Mouse (Mus musculus) layer of hippocampus, adult 9-10 months (tissue): Measurements from ENCODE around the gene Pear1.
A peak's percentile ranks its signal among the peaks of the same experiment; 100 is the strongest.
"Not testable (repeated sequence)": the region's sequence is repeated elsewhere in the genome, so short reads cannot be mapped to it uniquely, and the experiment has no call there.

ENCODE experiments used
- DNase-seq: peaks from one replicate; pipeline ENCODE4 v3.0.0; 2022; ENCODE audit warnings: low spot score

Pear1 gene

DNA sequence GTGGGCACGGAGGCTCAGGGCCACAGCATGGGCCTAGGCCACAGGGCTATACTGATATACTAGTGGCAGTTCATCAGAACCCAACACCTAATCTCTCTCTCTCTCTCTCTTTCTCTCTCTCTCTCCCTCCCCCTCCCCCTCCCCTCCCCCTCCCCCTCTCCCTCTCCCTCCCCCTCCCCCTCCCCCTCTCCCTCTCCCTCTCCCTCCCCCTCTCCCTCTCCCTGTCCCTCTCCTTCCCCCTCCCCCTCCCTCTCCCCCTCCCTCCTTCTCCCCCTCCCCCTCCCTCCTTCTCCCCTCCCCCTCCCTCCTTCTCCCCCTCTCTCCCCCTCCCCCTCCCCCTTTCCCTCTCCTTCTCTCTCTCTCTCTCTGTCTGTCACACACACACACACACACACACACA, at the start of gene Pear1:
Gene Pear1, minus strand, starts transcription at position 101 of the 400 bp plus-strand sequence.
- not testable (repeated sequence) for DNase-seq

DNA sequence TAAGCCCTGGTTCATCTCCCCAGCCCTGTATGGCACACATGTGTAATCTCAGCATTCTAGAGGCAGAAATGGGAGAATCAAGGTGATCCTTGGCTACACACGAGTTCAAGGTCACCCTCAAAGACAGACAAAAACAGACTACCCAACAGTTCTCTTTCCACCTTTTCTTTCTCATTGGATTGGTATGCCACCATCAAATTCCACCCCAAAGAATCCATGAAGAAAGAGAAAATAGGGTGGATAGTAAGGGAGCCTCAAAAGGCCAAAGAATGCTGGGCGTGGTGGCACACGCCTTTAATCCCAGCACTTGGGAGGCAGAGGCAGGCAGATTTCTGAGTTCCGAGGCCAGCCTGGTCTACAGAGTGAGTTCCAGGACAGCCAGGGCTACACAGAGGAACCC, 40.0 kb upstream of the Pear1 start:
- not testable (repeated sequence) for DNase-seq

GRCm38 (mm10) chr3:87859813-87860212, 35.7 kb upstream of the Pear1 start:
- DNase-seq = peak; percentile 45

DNA sequence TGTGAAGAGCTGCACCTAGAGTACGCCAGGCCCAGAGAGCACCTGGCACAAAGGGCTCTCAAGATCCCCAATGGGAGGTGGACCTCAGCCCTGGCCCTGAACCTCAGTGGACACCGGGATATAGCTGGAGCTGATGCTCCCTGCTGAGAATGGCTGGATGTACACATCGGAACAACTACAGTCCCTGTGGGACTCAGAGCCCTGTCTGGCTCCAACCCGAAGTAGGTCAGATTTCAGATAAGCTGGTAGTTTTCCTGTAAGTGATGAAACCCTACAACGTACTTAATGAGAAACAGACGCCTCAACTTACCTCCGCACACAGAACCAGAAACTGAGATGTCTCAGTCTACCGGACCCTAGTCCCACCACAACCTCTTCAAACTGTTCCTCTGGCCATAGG, 33.6 kb upstream of the Pear1 start:
- DNase-seq = no peak

DNA sequence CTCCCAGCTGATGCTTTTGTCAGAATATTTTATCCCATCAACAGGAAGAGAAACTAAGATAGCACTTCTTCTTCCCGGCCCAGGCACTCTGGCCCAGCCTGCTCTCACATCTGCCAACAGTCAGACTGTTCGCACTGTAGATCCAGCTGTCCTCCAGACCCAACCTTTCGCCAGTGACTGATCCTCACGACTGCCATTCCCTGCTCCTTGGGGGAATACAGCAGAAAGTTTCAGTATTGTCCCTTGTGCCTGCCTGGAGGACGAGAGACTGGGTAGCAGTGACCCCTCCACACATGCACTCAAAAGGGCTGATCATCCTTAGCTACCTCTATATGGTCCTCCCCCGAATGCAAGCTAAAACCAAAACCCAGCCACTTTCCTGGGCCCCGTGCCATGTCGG, 31.8 kb upstream of the Pear1 start:
- DNase-seq = no peak

DNA sequence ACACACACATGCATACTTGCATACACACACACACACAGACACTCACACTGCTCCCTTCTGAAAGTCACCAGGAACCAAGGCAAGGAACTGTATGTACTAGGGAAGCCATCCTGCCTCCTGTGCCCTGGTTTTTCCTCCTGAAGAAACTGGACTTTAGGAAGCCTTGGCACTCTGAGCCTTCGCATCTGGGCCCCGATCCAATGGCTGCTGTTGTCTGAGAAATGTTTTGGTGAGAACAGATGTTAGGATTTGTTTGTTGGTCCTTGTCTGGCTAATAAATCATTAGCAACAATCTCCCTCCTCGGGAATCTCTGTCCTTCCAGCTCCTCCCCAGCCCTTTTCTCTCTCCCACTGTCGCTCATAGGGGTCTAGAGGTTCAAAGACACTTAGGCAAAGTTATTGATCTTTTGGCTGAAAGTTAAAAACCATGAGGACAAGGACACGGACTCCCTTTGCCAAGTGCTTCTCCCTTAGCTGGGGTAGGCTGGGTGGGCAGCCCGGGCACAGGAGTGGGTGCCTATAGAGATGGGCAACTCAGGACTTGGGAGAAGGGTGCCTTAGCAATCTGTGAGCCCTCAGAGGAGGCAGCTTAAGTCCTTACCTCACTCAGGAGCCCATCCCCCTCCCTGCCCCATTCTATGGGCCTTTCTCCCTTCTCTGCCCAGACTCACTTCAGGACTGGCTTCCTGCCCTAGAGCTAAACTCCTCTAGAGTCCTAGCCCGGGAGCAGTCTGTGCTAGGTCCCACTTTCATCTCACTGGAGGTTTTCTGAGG, 30.9 kb upstream of the Pear1 start:
- DNase-seq = no peak

- no peak for DNase-seq
These were observed 25.0 kb upstream of the Pear1 start for GRCm38 (mm10) chr3:87849117-87849516.

GRCm38 (mm10) chr3:87847680-87848079, 23.6 kb upstream of the Pear1 start:
- no peak for DNase-seq

GRCm38 (mm10) chr3:87846650-87847110, 22.6 kb upstream of the Pear1 start, which contains the start of gene Sh2d2a:
Sh2d2a (plus strand) TSS chr3:87846755.
- DNase-seq = no peak

DNA sequence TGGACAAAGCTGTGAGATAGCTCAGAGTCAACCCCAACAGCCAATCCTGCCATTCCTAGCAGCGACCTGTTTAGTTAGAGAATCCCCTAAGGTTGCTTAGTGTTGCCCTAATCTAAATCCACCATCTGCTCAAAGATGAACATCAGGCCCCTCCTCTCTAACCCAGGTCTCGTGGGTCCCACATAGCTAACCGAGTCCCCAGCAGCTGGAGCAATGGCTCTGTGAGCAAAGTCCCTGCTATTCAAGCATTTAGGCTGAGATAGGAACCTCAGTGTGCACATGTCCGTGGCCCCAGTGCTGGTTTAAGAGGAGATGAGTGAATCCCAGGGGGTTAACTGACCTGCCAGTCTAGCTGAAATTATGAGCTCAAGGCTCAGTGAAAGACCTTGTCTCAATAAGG, 22.1 kb upstream of the Pear1 start:
- DNase-seq = no peak

GRCm38 (mm10) chr3:87844981-87845380, 20.9 kb upstream of the Pear1 start:
- DNase-seq = no peak

GRCm38 (mm10) chr3:87840858-87841257, 16.8 kb upstream of the Pear1 start:
- DNase-seq = no peak

GRCm38 (mm10) chr3:87838622-87839021, 14.5 kb upstream of the Pear1 start:
- DNase-seq = peak; percentile 71

DNA sequence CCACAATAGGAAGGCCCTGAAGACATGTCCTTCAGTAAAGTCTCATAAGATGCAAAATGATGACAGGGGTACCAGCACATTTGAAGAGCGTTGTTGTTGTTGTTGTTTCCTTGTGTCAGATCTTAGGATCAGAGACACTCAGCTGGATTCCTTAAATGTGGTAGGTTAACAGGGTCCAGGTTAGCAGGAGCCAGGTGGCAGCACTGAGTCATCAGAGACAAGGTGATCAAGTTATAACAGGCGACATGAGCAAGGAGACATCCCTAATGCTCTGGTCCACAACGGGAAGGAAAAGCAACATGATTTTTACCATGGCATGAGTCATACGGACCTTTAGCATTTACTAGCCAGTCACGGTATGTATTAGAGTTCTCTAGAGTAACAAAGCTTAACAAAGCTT, 9.4 kb upstream of the Pear1 start:
- no peak for DNase-seq

DNA sequence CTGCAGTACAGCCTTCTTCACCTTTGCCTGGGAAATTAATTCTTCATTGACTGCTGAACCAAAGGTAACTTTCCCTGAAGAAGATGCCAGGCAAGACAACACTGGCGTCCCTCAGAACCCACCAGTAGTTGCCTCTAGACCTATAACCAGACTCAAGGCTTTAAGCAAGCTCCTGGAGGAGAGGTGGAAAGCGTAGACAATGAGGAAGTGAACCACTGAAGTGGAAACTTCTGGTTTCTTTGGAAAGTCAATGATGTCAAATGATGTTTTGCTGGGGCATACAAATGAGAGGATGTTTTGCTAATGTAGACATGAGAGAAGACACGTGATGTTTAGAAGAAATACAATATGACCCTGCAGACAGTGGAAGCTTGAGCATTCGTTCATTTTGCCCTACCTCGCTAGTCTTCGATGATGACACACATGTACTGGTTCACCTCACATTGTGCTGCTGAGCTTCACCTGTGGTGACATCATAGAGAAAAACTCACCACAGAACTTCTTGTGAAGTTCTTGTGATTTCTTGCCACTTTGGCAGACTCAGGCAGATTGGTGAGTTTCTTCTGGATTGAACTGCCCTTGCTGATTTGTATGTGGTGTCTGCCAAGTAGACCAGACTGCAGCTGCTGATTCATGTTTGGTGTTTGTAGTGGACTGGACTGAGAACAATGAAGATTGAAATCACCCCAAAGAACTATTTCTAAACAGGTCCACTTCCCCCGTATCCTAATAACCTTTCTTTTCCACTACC, 8.2 kb upstream of the Pear1 start:
- no peak for DNase-seq

- no peak for DNase-seq
These were observed 4.9 kb upstream of the Pear1 start for GRCm38 (mm10) chr3:87829025-87829424.

DNA sequence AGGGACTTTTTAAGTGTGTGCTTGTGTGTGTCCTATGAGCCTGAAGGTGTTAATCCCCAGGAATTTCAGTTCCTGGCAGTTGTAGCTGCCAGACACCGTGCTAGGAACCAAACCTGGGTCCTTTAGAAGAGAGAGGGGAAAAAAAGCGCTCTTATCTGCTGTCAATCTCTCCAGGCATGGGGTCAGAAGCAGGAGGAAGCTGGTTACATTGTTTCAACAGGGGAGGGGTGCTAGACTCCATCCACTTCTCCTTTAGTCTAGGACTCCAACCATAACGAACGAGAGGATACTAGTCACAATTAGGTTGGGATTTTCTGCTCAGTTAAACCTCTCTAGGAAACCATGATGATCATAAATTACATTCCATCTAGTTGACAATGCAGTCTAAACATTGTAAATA, 4.3 kb upstream of the Pear1 start:
- no peak for DNase-seq

- DNase-seq = no peak
These were observed 5.9 kb downstream of the Pear1 start for GRCm38 (mm10) chr3:87818226-87818625.

DNA sequence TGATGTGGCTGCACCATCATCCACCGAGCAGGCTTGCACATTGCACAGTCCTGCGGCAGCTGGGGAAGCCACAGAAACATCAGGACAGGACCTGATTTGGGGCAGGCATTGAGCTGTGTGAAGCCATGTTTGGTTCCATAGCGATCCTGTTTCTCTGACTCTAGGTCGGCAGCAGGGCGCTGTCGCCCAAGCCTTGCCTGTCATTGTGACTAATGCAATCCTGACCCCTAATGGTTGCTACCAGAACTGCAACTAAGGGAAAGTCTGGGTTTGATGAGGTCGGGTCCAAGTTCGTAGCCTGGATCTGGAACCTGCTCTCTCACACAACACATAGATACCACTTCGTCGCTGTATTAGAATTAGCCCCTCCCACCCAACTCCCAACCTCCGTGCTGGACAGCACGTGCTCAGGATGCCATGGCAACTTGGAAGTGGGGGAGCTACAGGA, 7.4 kb downstream of the Pear1 start:
- peak; percentile 78 for DNase-seq

- DNase-seq = no peak
These were observed 7.9 kb downstream of the Pear1 start for GRCm38 (mm10) chr3:87816166-87816565.

GRCm38 (mm10) chr3:87812873-87813272, 11.2 kb downstream of the Pear1 start:
- no peak for DNase-seq

- no peak for DNase-seq
These were observed 11.7 kb downstream of the Pear1 start for GRCm38 (mm10) chr3:87812413-87812812.

- DNase-seq = no peak
These were observed 12.8 kb downstream of the Pear1 start for GRCm38 (mm10) chr3:87811297-87811696.
